Mouse (Mus musculus) liver, embryonic 15.5 days (tissue): ENCODE data around the gene Paqr5. TPM values are rescaled to one million over a fixed set of nuclear protein-coding genes. Genes with fewer than 3 reads are reported as not detected.
A peak's percentile ranks its signal among the peaks of the same experiment; 100 is the strongest.

Source experiments
- ATAC-seq: fragments of 200-750 bp; cut with Nextera tagmentation; 2 replicates; pipeline ENCODE4 v1.8.0; 2017; ENCODE audit warnings: moderate number of reproducible peaks, mild to moderate bottlenecking, moderate library complexity; ENCODE audit not compliant: insufficient read depth
- H3K27ac ChIP-seq: fragments of 300-500 bp; sonication (generic); replicated peaks from 2 replicates; pipeline ENCODE4 v1.5.1; 2015; ENCODE audit warnings: mild to moderate bottlenecking, inconsistent platforms
- H3K27me3 ChIP-seq: fragments of 300-500 bp; sonication (generic); 2 replicates; pipeline ENCODE4 v1.6.1; 2015; ENCODE audit warnings: mild to moderate bottlenecking, inconsistent platforms
- H3K36me3 ChIP-seq: fragments of 300-500 bp; sonication (generic); replicated peaks from 2 replicates; pipeline ENCODE4 v1.6.1; 2015; ENCODE audit warnings: moderate library complexity, mild to moderate bottlenecking, inconsistent platforms
- H3K4me1 ChIP-seq: fragments of 300-500 bp; sonication (generic); replicated peaks from 2 replicates; pipeline ENCODE4 v1.6.1; 2015; ENCODE audit warnings: inconsistent platforms
- H3K4me2 ChIP-seq: fragments of 300-500 bp; sonication (generic); 2 replicates; pipeline ENCODE4 v1.6.1; 2015; ENCODE audit warnings: moderate library complexity, mild to moderate bottlenecking, inconsistent platforms
- H3K4me3 ChIP-seq: fragments of 300-500 bp; sonication (generic); replicated peaks from 2 replicates; pipeline ENCODE4 v1.5.1; 2015; ENCODE audit warnings: mild to moderate bottlenecking, inconsistent platforms
- H3K9ac ChIP-seq: fragments of 300-500 bp; sonication (generic); 2 replicates; pipeline ENCODE4 v1.6.1; 2015; ENCODE audit warnings: moderate library complexity, mild to moderate bottlenecking, inconsistent platforms
- H3K9me3 ChIP-seq: fragments of 300-500 bp; sonication (generic); replicated peaks from 2 replicates; pipeline ENCODE4 v1.6.1; 2016; ENCODE audit warnings: inconsistent platforms
- WGBS: fragments of 180-500 bp; shearing (Covaris S2); methylation state at CpG from one replicate; pipeline ENCODE4 v1.1.7; 2015; ENCODE audit warnings: mixed read lengths; ENCODE audit not compliant: insufficient replicate concordance; 5-methylcytosine and 5-hydroxymethylcytosine counted together
- polyA plus RNA-seq: library from polyadenylated mRNA; unstranded; fragments of >200 nt; fragmentation: Nextera tagmentation; extraction: Ambion mirVana; gene quantifications from 2 replicates; pipeline ENCODE4 v1.2.1, GENCODE M21; 2015

The Paqr5 gene
- polyA plus RNA-seq, 1 experiment from 2014 or later, result 0.23 TPM

DNA sequence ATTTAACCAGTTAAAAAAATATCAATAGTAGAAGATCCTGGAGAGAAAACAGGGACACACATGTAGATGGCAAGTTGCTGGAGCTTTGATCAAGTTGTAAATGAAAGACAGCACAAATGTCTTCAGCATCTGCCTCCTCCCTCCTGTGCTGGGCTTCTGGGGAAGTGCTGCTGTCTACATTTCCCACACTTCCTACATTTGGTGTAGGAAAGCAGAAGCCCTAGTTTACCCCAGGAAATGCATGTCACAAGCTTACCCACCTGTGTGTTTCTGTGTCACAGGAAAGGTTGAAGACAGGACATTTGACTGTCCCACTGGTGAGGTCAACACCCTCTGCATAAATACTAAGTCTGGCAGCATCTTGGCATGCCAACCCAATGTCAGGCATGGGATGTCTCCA is 71.9 kb downstream of the Paqr5 start:
- no peak overlapping the region for H3K27ac ChIP-seq
- H3K36me3 ChIP-seq, result no peaks in the 10 kb centered on the region
- H3K4me3 ChIP-seq, result no peak overlapping the region
- no peaks in the 10 kb centered on the region for H3K27me3 ChIP-seq
- H3K9ac ChIP-seq, result no peak overlapping the region
- no peak overlapping the region for H3K4me2 ChIP-seq
- no peaks in the 10 kb centered on the region for H3K9me3 ChIP-seq
- peaks cover 6% of the 10 kb centered on the region; the same call in 1 of the 2 replicates for H3K4me1 ChIP-seq
- ATAC-seq, result no peak

DNA sequence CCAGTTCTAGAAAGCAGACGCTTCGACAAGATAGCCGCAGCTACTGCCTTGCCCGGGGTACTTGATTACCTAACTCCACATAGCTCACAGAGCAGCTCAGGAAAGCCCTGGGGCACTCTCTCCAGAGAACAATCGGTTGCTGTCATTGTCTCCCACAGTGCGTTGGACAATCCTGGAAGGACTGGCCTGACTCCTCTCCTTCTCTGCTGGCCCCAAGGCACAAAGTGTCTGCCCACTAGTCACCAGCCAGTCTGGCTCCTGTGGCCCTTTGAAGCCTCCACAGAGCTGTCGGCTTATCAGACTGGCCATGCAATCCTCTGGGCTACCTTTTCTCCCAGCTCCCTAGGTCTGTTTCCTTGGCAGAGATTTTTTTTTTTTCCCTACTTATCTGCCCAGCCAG is 74.4 kb downstream of the Paqr5 start:
- Histone ChIP-seq H3K9me3 (no peaks in the 10 kb centered on the region), H3K9ac (no peak overlapping the region), H3K27me3 (peaks cover 5% of the 10 kb centered on the region; the same call in 1 of the 2 replicates), H3K27ac (no peak overlapping the region), H3K4me1 (peaks cover 15% of the 10 kb centered on the region), H3K4me2 (no peak overlapping the region), H3K36me3 (no peaks in the 10 kb centered on the region), H3K4me3 (no peak overlapping the region)
- no peak for ATAC-seq
- WGBS, result 58% methylated on average over 7 of the region's 7 CpGs

DNA sequence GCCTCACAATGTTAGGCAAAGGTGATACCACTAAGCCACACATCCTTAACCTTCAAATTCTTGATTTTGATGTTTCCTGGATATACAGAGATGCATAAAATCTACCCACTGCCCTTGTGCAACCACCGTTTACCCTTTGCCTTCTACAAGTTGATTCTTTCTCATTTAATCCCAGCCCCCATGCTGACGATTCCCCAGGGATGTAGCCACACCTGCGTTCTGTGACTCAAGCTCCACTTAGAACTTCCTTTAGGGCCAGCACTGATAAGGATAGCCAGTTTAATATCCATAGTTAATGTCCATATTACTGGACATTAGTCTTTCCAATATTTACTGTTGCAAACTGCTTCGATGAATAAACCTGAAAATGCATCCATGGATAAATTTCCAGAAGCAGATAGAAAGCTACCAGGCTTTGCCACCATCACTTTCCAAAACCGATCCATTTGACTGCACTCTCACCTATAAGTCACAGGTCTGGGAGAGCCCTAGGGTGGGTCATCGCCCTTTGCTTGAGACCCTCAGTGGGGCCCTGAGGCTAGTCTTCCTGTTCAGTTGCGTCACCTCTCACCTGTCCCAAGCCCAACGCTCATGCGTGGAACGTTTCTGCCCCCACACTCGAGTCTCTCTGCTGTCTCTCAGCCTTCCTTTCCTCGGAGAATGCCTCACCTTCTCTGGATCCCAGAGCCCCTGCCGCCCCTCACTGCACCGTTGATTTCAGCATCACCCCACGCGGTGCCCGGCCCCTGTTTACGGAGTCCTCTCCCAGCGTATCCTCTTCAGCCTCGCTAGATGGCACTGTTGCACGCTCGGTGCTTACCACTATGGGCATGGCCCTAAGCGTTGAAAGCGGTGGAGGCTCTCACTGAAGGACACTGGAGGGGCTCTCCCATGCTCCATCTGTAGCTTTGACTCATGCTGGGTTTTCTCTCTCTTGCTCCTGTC is 79.0 kb downstream of the Paqr5 start:
- H3K9ac ChIP-seq, result peak overlapping the region; percentile 37; the same call in 1 of the 2 replicates
- H3K4me2 ChIP-seq, result peak overlapping the region; percentile 80
- H3K36me3 ChIP-seq, result peaks cover 22% of the 10 kb centered on the region
- peak; percentile 36; the same call in 1 of the 2 replicates for ATAC-seq
- no peak overlapping the region for H3K27ac ChIP-seq
- H3K4me1 ChIP-seq, result peaks cover 38% of the 10 kb centered on the region
- 10% methylated on average over 24 of the region's 24 CpGs for WGBS
- H3K4me3 ChIP-seq, result peak overlapping the region; percentile 99
- no peaks in the 10 kb centered on the region for H3K9me3 ChIP-seq
- peaks cover 5% of the 10 kb centered on the region; the same call in 1 of the 2 replicates for H3K27me3 ChIP-seq

DNA sequence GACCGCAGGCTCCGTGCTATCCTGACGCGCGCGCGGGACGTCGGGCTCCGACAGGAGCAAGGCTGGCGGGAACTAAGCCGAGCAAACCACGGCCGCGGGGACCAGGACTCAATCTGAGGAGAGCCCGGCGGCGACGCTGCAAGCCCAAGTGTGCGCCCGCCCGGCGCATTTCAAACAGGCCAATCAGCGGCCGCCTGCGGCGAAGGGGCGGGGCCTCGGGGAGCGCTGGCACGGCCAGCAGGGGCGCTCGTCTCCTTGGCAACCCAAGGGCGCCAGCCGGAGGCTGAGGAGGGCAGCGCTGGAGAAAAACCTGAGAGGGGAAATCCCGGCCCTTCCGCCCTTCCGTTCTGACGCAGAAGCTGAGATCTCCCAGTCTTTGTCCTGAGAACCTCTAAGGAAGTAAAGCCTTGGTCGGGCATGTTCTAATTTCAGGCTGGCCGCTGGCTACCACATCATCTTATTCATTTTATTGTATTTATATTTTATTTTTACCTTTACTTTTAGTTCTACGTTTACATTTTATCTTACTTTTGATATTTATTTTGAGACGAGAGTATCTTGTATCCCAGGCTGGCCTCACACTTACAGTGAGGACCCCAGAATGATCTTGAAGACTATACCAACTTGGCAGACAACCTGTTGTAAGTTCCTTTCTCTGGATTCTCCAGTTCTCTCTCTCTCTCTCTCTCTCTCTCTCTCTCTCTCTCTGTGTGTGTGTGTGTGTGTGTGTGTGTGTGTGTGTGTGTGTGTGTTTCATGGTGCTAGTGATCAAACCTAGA is 79.8 kb downstream of the Paqr5 start, which contains the start of gene Kif23:
Gene Kif23, minus strand, starts transcription at position 152 of the 779 bp plus-strand sequence.
- Histone ChIP-seq H3K27me3 (peaks cover 5% of the 10 kb centered on the region; the same call in 1 of the 2 replicates), H3K4me2 (peak within 1 kb of the TSS; percentile 80), H3K4me1 (peaks cover 43% of the 10 kb centered on the region), H3K36me3 (peaks cover 31% of the 10 kb centered on the region), H3K9me3 (no peaks in the 10 kb centered on the region), H3K4me3 (peak within 1 kb of the TSS; percentile 99), H3K27ac (peak within 1 kb of the TSS; percentile 89), H3K9ac (peak within 1 kb of the TSS; percentile 96)
- WGBS, result under 1% methylated on average over 44 of the region's 44 CpGs
- ATAC-seq, result peak; percentile 92

DNA sequence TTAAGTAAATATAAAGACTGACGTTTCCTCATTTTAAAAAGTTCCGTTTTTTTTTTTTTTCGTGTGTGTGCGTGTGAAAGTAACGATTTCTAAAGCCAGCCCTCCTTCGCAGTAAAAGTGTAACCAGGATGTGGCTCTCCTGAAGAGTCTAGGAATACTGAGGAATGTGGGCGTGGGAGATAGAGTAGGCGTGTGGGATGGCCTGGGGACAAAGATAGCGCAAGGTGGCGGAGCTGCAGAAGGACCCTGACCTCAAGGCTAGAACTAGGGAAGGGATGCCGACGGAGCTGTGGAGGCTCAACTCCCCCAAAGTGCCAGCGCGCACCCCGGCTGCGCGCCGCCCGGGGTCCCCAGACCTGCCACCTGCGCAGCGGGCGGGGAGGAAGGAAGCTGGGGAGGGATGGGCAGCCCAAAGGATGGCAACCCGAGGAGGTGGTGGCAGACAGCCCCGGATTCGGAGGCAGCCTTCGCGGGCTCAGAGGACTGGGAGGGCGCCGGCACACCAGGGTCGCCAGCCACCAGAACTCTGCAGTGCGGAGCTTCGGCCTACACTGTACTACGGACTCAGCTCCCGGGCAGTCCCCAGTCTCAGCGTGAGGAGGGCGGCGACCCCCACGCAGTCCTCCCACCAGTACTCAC is 80.6 kb downstream of the Paqr5 start:
- WGBS, result under 1% methylated on average over 38 of the region's 38 CpGs
- H3K36me3 ChIP-seq, result peaks cover 38% of the 10 kb centered on the region
- H3K27ac ChIP-seq, result peak overlapping the region; percentile 89
- H3K4me3 ChIP-seq, result peak overlapping the region; percentile 99
- peak; percentile 79 for ATAC-seq
- peak overlapping the region; percentile 96 for H3K9ac ChIP-seq
- H3K4me2 ChIP-seq, result peak overlapping the region; percentile 80
- peaks cover 5% of the 10 kb centered on the region; the same call in 1 of the 2 replicates for H3K27me3 ChIP-seq
- no peaks in the 10 kb centered on the region for H3K9me3 ChIP-seq
- H3K4me1 ChIP-seq, result peaks cover 49% of the 10 kb centered on the region

DNA sequence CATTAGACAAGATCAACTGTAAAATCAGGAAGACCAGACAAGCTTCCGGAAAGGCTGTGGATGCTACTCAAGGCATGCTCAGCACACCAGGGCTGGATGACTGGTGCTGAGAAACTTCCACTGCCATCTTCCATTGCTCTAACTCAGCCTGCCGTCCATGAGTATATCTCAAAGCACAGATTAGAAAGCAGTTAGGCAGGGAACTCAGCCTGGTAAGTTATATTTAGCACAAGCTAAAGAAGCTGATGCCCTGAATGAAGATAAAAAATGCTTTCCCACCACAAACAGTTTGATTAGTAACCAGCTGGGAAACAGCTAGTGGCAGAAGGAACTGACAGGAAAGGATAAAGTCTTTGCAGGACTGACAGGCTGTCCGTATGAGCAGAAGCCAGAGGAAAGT is 85.6 kb downstream of the Paqr5 start:
- Histone ChIP-seq H3K9me3 (no peaks in the 10 kb centered on the region), H3K36me3 (peaks cover 89% of the 10 kb centered on the region), H3K9ac (no peak overlapping the region), H3K4me1 (peaks cover 37% of the 10 kb centered on the region), H3K27ac (no peak overlapping the region), H3K4me2 (no peak overlapping the region), H3K27me3 (no peaks in the 10 kb centered on the region), H3K4me3 (no peak overlapping the region)
- WGBS, result 41% methylated on average over 3 of the region's 3 CpGs
- no peak for ATAC-seq

DNA sequence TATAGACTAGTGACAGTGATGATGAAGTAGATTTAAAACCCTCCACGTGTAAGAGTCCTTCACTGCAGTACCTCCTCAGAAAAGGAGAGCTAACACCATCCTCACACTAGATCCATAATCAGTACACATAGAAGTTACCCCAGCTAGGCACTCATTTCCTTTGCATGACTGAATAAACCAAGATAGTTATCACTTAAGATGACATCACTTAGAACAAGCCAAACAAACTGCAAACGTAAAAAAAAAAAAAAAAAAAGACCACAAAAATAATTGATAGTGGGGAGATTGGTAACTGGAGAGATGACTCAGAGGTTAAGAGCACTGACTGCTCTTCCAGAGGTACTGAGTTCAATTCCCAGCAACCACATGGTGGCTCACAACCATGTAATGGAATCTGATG is 93.3 kb downstream of the Paqr5 start:
- no peak for ATAC-seq
- Histone ChIP-seq H3K9ac (no peak overlapping the region), H3K27me3 (no peaks in the 10 kb centered on the region), H3K27ac (no peak overlapping the region), H3K36me3 (peaks cover 99% of the 10 kb centered on the region), H3K4me1 (no peaks in the 10 kb centered on the region), H3K9me3 (no peaks in the 10 kb centered on the region), H3K4me2 (no peak overlapping the region), H3K4me3 (no peak overlapping the region)
- 58% methylated on average over 2 of the region's 2 CpGs for WGBS

DNA sequence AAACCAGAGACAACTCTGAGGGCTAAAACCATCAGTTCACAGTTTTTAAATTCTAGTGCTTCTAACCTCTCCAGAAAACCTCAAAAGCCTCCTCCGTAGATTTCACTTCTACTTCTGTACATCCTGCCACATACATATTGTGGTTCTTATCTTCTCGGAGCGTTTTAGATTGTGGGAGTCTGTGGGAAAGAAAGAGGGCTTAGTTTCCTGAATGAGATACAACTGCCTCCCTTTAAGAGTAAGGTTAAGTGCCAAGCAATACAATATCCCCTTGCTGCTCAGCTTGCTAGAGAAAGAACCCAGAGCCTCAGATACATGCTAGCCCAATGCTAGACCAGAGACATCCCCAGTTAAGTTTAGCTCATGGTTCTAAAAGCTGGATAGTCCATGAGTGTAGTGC is 94.6 kb downstream of the Paqr5 start:
- WGBS, result 20% methylated on average over 3 of the region's 3 CpGs
- Histone ChIP-seq H3K4me2 (no peak overlapping the region), H3K4me3 (no peak overlapping the region), H3K9me3 (no peaks in the 10 kb centered on the region), H3K27me3 (no peaks in the 10 kb centered on the region), H3K4me1 (no peaks in the 10 kb centered on the region), H3K9ac (no peak overlapping the region), H3K27ac (no peak overlapping the region), H3K36me3 (peaks cover 99% of the 10 kb centered on the region)
- ATAC-seq, result no peak

DNA sequence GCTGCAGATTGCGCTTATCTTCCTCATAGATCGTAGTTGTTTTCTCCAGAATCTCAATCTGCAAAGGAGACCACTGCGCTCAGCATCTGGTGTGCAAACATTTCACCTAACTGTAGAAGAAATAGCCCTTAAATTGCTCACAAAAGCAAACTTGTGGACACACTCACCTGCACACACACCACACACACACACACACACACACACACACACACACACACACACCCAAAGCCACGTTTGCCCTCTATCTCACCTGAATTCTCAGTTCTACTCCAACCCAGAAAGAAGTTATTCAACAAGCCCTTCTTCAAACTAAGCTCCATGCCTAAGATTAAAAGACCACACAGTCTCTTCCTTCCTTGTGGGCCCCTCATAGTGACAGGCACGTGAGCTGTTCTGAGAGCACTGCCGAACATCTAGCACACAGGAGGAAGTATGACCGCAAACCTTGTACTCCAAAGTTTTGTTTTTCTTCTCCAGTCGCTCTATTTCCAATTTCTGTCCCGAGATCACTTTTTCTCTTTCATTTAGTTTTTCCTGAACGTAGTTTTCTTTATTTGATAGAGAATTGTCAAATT is 101.5 kb downstream of the Paqr5 start:
- Histone ChIP-seq H3K9me3 (no peaks in the 10 kb centered on the region), H3K36me3 (peaks cover 98% of the 10 kb centered on the region), H3K4me1 (peaks cover 16% of the 10 kb centered on the region), H3K4me3 (no peak overlapping the region), H3K27ac (no peak overlapping the region), H3K27me3 (no peaks in the 10 kb centered on the region), H3K9ac (no peak overlapping the region), H3K4me2 (no peak overlapping the region)
- ATAC-seq, result no peak
- WGBS, result 33% methylated on average over 10 of the region's 10 CpGs

DNA sequence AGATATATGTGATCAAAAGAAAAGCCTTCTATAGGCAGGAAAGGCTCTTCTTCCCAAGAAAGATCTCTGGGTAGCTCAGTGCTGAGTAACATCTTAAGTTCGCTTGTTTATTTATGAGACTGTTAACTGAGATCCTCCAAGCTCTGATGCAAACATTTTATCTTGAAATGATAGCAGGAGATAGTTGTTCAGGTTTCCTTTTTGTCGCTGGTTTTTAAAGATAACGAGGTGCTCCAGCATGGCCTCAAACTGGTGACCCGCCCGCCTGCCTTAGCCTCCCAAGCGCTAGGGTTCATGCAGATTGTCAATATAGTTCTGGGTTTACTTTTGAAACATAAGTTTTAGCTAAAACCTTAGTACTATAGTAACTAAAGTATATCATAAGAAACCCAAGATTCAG is 106.3 kb downstream of the Paqr5 start:
- no peak overlapping the region for H3K4me2 ChIP-seq
- peaks cover 26% of the 10 kb centered on the region for H3K4me1 ChIP-seq
- no peak for ATAC-seq
- no peak overlapping the region for H3K27ac ChIP-seq
- no peaks in the 10 kb centered on the region for H3K27me3 ChIP-seq
- no peak overlapping the region for H3K9ac ChIP-seq
- H3K9me3 ChIP-seq, result no peaks in the 10 kb centered on the region
- 22% methylated on average over 6 of the region's 6 CpGs for WGBS
- H3K36me3 ChIP-seq, result peaks cover 91% of the 10 kb centered on the region
- no peak overlapping the region for H3K4me3 ChIP-seq
